Mouse (Mus musculus): Measurements from ENCODE around the gene Ucp2. TPM values are rescaled to one million over a fixed set of nuclear protein-coding genes. Genes with fewer than 3 reads are reported as not detected.

Ucp2 gene
- total and polyA plus RNA-seq, 3 experiments, result 142 to 838 (median 688) TPM

DNA sequence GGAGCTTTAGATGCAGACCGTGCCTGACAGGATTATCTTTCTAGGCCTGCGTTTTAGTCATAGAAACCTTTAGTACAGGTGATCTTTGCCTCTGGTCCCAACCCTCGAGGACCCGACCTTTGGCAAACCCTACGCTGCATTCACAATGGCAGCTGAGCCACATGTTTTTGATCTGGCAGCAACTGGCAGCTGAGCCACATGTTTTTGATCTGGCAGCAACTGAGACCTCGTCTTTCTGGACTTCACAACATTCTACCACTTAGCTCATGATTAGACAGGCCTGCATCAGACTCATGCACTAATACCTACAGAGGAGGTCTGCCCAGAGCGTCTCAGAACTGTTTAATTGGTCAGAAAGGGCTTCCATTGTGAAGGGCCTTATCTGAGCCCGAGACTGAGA is 1.9 kb downstream of the Ucp2 start:
- no peak for ATAC-seq (ENCODE audit: extremely low read depth, insufficient number of reproducible peaks, low FRiP score, poor library complexity, severe bottlenecking)
- TF ChIP-seq GATA2 (IDR thresholded peaks at IDR 0.05; ENCODE audit: borderline replicate concordance, low read depth, low read length) (no peak), TAL1 (conservative IDR thresholded peaks at IDR 0.05; ENCODE audit: low read depth, low read length) (no peak), POLR2AphosphoS5 (IDR thresholded peaks at IDR 0.05; ENCODE audit: insufficient replicate concordance, low read depth, low read length) (no peak), GATA1 (IDR thresholded peaks at IDR 0.05; ENCODE audit: borderline replicate concordance, low read length) (no peak)

DNA sequence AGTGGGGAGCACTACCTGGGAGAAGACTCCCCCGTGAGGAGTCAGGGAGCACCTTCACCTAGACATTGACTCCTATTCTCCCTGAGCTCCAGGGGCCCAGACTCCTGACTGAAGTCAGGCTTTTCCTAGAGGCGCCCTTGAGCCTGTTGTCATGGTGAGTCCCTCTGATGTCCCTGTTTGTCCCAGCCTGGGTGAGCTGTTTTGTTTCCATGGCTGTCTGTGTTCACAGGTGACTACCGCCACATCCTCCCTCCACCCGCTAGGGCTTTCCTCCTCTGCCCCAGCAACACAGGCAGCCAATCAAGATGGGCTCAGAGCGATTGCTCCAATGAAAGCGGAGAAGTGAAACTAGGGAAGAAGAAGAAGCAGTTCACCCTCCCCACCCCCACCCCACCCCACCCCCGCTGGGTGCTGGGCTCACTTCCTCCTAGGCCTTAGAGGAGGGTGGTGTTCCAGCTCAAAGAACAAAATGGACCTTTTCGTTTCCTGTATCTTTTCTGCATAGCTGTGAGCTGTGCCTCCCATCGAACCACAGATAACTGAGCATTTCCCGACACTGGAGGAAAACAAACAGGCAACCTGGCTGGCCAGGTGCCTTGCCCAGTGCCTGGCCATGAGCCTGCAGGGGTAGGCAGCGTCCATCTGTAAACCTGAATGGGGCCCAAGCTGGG is 2.6 kb downstream of the Ucp2 start:
- ATAC-seq (ENCODE audit: extremely low read depth, insufficient number of reproducible peaks, low FRiP score, poor library complexity, severe bottlenecking) (peak; percentile 67), DNase-seq (ENCODE audit: low spot score) (peak; percentile 94)
- H3K9me3 ChIP-seq (replicated peaks), result no peaks in the 10 kb centered on the region
- H3K27me3 ChIP-seq (ENCODE audit: insufficient read depth, low read length), result no peaks in the 10 kb centered on the region
- TF ChIP-seq CTCF (IDR thresholded peaks at IDR 0.05; ENCODE audit: low read depth, low read length) (no peak), POLR2AphosphoS5 (IDR thresholded peaks at IDR 0.05; ENCODE audit: insufficient replicate concordance, low read depth, low read length) (no peak), GATA1 (IDR thresholded peaks at IDR 0.05; ENCODE audit: borderline replicate concordance, low read length) (no peak), GATA2 (IDR thresholded peaks at IDR 0.05; ENCODE audit: borderline replicate concordance, low read depth, low read length) (no peak), TAL1 (conservative IDR thresholded peaks at IDR 0.05; ENCODE audit: low read depth, low read length) (no peak)
- H3K36me3 ChIP-seq (replicated peaks), result peaks cover 68% of the 10 kb centered on the region
- H3K4me3 ChIP-seq (ENCODE audit: low read depth, low read length), result peak overlapping the region; percentile 91
- H3K4me1 ChIP-seq (ENCODE audit: insufficient read depth, low read depth, low read length), result peaks cover 75% of the 10 kb centered on the region

More for the DNA sequence above, 1.9 kb downstream of the Ucp2 start:
- peaks cover 69% of the 10 kb centered on the region for H3K4me1 ChIP-seq (ENCODE audit: insufficient read depth, low read depth, low read length)
- H3K9me3 ChIP-seq (replicated peaks), result no peaks in the 10 kb centered on the region
- peaks cover 61% of the 10 kb centered on the region for H3K36me3 ChIP-seq (replicated peaks)
- DNase-seq (ENCODE audit: low spot score), result no peak
- H3K27me3 ChIP-seq (ENCODE audit: insufficient read depth, low read length), result no peaks in the 10 kb centered on the region
- peak overlapping the region; percentile 91 for H3K4me3 ChIP-seq (ENCODE audit: low read depth, low read length)

DNA sequence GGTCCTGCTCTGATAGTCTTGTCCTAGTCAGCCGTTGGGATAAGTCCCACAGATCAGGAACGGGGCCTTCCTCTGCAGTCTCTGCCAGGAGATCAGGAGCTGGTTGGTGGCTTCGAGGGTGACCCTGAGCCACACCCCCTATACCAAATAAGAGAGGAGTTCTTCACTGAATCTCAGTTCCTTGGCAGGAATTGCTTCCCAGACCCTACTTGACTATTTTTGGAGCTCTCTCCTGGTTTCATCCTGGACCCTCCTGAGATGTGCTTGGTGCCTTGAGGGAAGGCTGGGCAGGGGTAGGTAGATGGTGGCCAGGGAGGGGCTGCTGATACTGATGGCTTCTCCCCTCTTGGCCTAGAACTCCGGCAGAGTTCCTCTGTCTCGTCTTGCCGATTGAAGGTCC is 3.2 kb downstream of the Ucp2 start:
- no peak for TF ChIP-seq TAL1 (conservative IDR thresholded peaks at IDR 0.05; ENCODE audit: low read depth, low read length)
- ATAC-seq (ENCODE audit: extremely low read depth, insufficient number of reproducible peaks, low FRiP score, poor library complexity, severe bottlenecking), result no peak
- Histone ChIP-seq H3K27me3 (ENCODE audit: insufficient read depth, low read length) (no peaks in the 10 kb centered on the region), H3K9me3 (replicated peaks) (no peaks in the 10 kb centered on the region), H3K36me3 (replicated peaks) (peaks cover 73% of the 10 kb centered on the region), H3K4me1 (ENCODE audit: insufficient read depth, low read depth, low read length) (peaks cover 82% of the 10 kb centered on the region), H3K4me3 (ENCODE audit: low read depth, low read length) (peak overlapping the region; percentile 91)
- no peak for DNase-seq (ENCODE audit: low spot score)

DNA sequence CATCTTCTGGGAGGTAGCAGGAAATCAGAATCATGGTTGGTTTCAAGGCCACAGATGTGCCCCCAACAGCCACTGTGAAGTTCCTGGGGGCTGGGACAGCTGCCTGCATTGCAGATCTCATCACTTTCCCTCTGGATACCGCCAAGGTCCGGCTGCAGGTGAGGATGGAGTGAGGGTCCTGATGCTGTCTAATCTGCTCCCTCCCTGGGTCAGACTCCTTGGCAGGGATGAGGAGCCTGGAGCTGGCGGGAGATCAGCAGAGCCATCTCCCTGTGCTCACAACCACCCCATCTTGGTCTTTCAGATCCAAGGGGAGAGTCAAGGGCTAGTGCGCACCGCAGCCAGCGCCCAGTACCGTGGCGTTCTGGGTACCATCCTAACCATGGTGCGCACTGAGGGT is 3.7 kb downstream of the Ucp2 start:
- no peaks in the 10 kb centered on the region for H3K9me3 ChIP-seq (replicated peaks)
- TF ChIP-seq TAL1 (conservative IDR thresholded peaks at IDR 0.05; ENCODE audit: low read depth, low read length) (no peak), POLR2AphosphoS5 (IDR thresholded peaks at IDR 0.05; ENCODE audit: insufficient replicate concordance, low read depth, low read length) (no peak), GATA1 (IDR thresholded peaks at IDR 0.05; ENCODE audit: borderline replicate concordance, low read length) (no peak), CTCF (IDR thresholded peaks at IDR 0.05; ENCODE audit: low read depth, low read length) (no peak), GATA2 (IDR thresholded peaks at IDR 0.05; ENCODE audit: borderline replicate concordance, low read depth, low read length) (no peak)
- H3K27me3 ChIP-seq (ENCODE audit: insufficient read depth, low read length), result no peaks in the 10 kb centered on the region
- H3K4me3 ChIP-seq (ENCODE audit: low read depth, low read length), result peak overlapping the region; percentile 91
- H3K36me3 ChIP-seq (replicated peaks), result peaks cover 73% of the 10 kb centered on the region
- DNase-seq (ENCODE audit: low spot score), result no peak
- H3K4me1 ChIP-seq (ENCODE audit: insufficient read depth, low read depth, low read length), result peaks cover 85% of the 10 kb centered on the region
- ATAC-seq (ENCODE audit: extremely low read depth, insufficient number of reproducible peaks, low FRiP score, poor library complexity, severe bottlenecking), result no peak

DNA sequence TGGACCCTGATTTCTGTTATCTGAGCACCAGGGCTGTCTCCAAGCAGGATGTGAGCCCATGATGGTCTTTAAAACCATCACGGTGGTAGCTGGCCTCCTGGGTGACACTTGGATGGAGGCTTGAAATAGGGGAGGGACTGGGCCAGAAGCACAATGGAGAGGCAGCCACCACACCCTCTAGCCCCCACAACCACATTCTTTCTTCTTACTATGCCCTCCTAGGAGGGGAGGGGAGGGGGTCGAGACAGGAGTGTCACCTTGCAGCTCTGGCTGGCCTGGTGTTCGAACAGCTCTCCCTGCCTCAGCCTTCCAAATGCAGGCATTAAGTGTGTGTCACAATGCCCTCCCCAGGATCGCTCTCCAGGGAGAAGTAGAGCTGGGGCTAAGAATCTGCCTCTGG is 4.3 kb downstream of the Ucp2 start:
- Histone ChIP-seq H3K4me1 (ENCODE audit: insufficient read depth, low read depth, low read length) (peaks cover 85% of the 10 kb centered on the region), H3K27me3 (ENCODE audit: insufficient read depth, low read length) (no peaks in the 10 kb centered on the region), H3K9me3 (replicated peaks) (no peaks in the 10 kb centered on the region), H3K36me3 (replicated peaks) (peaks cover 73% of the 10 kb centered on the region), H3K4me3 (ENCODE audit: low read depth, low read length) (peak overlapping the region; percentile 91; the same call in 1 of the 2 replicates)
- DNase-seq (ENCODE audit: low spot score) (no peak), ATAC-seq (ENCODE audit: extremely low read depth, insufficient number of reproducible peaks, low FRiP score, poor library complexity, severe bottlenecking) (no peak)
- TF ChIP-seq GATA2 (IDR thresholded peaks at IDR 0.05; ENCODE audit: borderline replicate concordance, low read depth, low read length) (no peak), TAL1 (conservative IDR thresholded peaks at IDR 0.05; ENCODE audit: low read depth, low read length) (no peak), GATA1 (IDR thresholded peaks at IDR 0.05; ENCODE audit: borderline replicate concordance, low read length) (no peak), POLR2AphosphoS5 (IDR thresholded peaks at IDR 0.05; ENCODE audit: insufficient replicate concordance, low read depth, low read length) (no peak), CTCF (IDR thresholded peaks at IDR 0.05; ENCODE audit: low read depth, low read length) (no peak)

GRCm38 (mm10) chr7:100497982-100498381 is 4.8 kb downstream of the Ucp2 start:
- no peak for DNase-seq (ENCODE audit: low spot score)
- Histone ChIP-seq H3K36me3 (replicated peaks) (peaks cover 73% of the 10 kb centered on the region), H3K4me3 (ENCODE audit: low read depth, low read length) (peak overlapping the region; percentile 50; the same call in 1 of the 2 replicates), H3K27me3 (ENCODE audit: insufficient read depth, low read length) (peaks cover 4% of the 10 kb centered on the region; the same call in 1 of the 2 replicates), H3K4me1 (ENCODE audit: insufficient read depth, low read depth, low read length) (peaks cover 85% of the 10 kb centered on the region), H3K9me3 (replicated peaks) (no peaks in the 10 kb centered on the region)
- no peak for ATAC-seq (ENCODE audit: extremely low read depth, insufficient number of reproducible peaks, low FRiP score, poor library complexity, severe bottlenecking)
- TF ChIP-seq GATA1 (IDR thresholded peaks at IDR 0.05; ENCODE audit: borderline replicate concordance, low read length) (no peak), CTCF (IDR thresholded peaks at IDR 0.05; ENCODE audit: low read depth, low read length) (no peak), GATA2 (IDR thresholded peaks at IDR 0.05; ENCODE audit: borderline replicate concordance, low read depth, low read length) (no peak), POLR2AphosphoS5 (IDR thresholded peaks at IDR 0.05; ENCODE audit: insufficient replicate concordance, low read depth, low read length) (no peak), TAL1 (conservative IDR thresholded peaks at IDR 0.05; ENCODE audit: low read depth, low read length) (no peak)
